Mouse (Mus musculus) brain, adult 2 months (tissue): ENCODE measurements around the gene Pitx1.
A peak's percentile ranks its signal among the peaks of the same experiment; 100 is the strongest.

Experiments used
- DNase-seq: peaks from one replicate; pipeline ENCODE4 v3.0.0; 2011; ENCODE audit warnings: low read depth, low spot score

Pitx1 gene

GRCm38 (mm10) chr13:55836142-55836625, at the start of gene Pitx1:
Gene Pitx1, minus strand, starts transcription at chr13:55836192.
- DNase-seq: no peak

GRCm38 (mm10) chr13:55881431-55882202, 45.6 kb upstream of the Pitx1 start:
- DNase-seq: peak; percentile 16

- DNase-seq: no peak
Observed at GRCm38 (mm10) chr13:55878353-55878752, 42.4 kb upstream of the Pitx1 start.

GRCm38 (mm10) chr13:55871410-55871809, 35.4 kb upstream of the Pitx1 start:
- DNase-seq: no peak

- no peak for DNase-seq
Observed at GRCm38 (mm10) chr13:55870001-55870400, 34.0 kb upstream of the Pitx1 start.

- DNase-seq: no peak
Observed at GRCm38 (mm10) chr13:55867540-55868103, 31.6 kb upstream of the Pitx1 start.

GRCm38 (mm10) chr13:55860483-55860882, 24.5 kb upstream of the Pitx1 start:
- no peak for DNase-seq

GRCm38 (mm10) chr13:55858463-55858862, 22.5 kb upstream of the Pitx1 start:
- DNase-seq: no peak

- no peak for DNase-seq
Observed at GRCm38 (mm10) chr13:55855793-55856192, 19.8 kb upstream of the Pitx1 start.

GRCm38 (mm10) chr13:55852205-55852604, 16.2 kb upstream of the Pitx1 start:
- DNase-seq: no peak

- no peak for DNase-seq
Observed at GRCm38 (mm10) chr13:55850726-55851125, 14.7 kb upstream of the Pitx1 start.

- no peak for DNase-seq
Observed at GRCm38 (mm10) chr13:55848604-55849190, 12.7 kb upstream of the Pitx1 start.

GRCm38 (mm10) chr13:55847805-55848204, 11.8 kb upstream of the Pitx1 start:
- no peak for DNase-seq

GRCm38 (mm10) chr13:55843700-55844099, 7.7 kb upstream of the Pitx1 start:
- DNase-seq: no peak

- DNase-seq: no peak
Observed at GRCm38 (mm10) chr13:55840223-55840622, 4.2 kb upstream of the Pitx1 start.

- DNase-seq: no peak
Observed at GRCm38 (mm10) chr13:55836786-55837780, 1.1 kb upstream of the Pitx1 start.

GRCm38 (mm10) chr13:55835548-55836097, 369 bp downstream of the Pitx1 start:
- DNase-seq: no peak

- DNase-seq: no peak
Observed at GRCm38 (mm10) chr13:55834667-55835066, 1.3 kb downstream of the Pitx1 start.

- no peak for DNase-seq
Observed at GRCm38 (mm10) chr13:55833921-55834320, 2.1 kb downstream of the Pitx1 start.

GRCm38 (mm10) chr13:55832602-55833001, 3.4 kb downstream of the Pitx1 start:
- DNase-seq: no peak

GRCm38 (mm10) chr13:55831722-55832160, 4.3 kb downstream of the Pitx1 start:
- DNase-seq: no peak
